Mouse (Mus musculus): ENCODE measurements around the gene Aldh3a1. TPM values are rescaled to one million over a fixed set of nuclear protein-coding genes. Genes with fewer than 3 reads are reported as not detected.
A peak's percentile ranks its signal among the peaks of the same experiment; 100 is the strongest.
"Not testable (repeated sequence)": the region's sequence is repeated elsewhere in the genome, so short reads cannot be mapped to it uniquely, and the experiment has no call there.

The Aldh3a1 gene
- polyA plus RNA-seq, 1 experiment from 2014 or later = not detected

GRCm38 (mm10) chr11:61174821-61175658 is 32.3 kb upstream of the Aldh3a1 start, which contains the start of gene Usp22:
Usp22 (minus strand) TSS chr11:61175055.
- peak; percentile 98 for ATAC-seq (ENCODE audit: low FRiP score, low read depth)
- WGBS = under 1% methylated on average over 69 of the region's 69 CpGs

DNA sequence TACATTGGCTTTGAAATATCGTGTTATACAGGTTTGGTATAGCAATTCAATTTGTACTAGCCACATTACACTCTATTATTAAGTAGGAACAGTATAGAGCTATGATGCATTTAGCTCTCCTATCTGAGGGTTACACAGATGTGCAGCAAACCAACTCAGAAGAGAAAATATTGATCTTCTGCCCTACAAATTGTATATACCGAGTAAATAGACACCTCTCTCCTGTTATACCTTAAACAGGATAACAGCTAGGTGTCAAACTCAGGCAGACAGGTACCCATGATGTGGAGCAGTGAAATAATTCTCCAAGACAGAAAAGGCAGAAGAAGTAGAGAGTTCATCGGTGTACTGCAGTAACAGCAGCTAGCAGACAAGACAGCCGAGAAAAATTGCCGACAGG is 31.6 kb upstream of the Aldh3a1 start:
- no peak overlapping the region for H3K9ac ChIP-seq (replicated peaks)
- no peak overlapping the region for H3K4me3 ChIP-seq
- no peaks in the 10 kb centered on the region for H3K9me3 ChIP-seq
- H3K27me3 ChIP-seq = no peaks in the 10 kb centered on the region
- no peak for ATAC-seq (ENCODE audit: low FRiP score, low read depth)
- peak overlapping the region; percentile 45 for H3K4me2 ChIP-seq (replicated peaks)
- H3K27ac ChIP-seq (replicated peaks) = peak overlapping the region; percentile 83
- WGBS = 73% methylated on average over 5 of the region's 5 CpGs
- 0 out of 2 replicates have a peak, but pooled peaks cover 3% of the 10 kb centered on the region for H3K36me3 ChIP-seq
- H3K4me1 ChIP-seq = peaks cover 27% of the 10 kb centered on the region

More at GRCm38 (mm10) chr11:61174821-61175658, 32.3 kb upstream of the Aldh3a1 start, which contains the start of gene Usp22:
- Histone ChIP-seq H3K9me3 (no peaks in the 10 kb centered on the region), H3K4me1 (peaks cover 33% of the 10 kb centered on the region), H3K27me3 (no peaks in the 10 kb centered on the region), H3K4me3 (peak within 1 kb of the TSS; percentile 98), H3K27ac (replicated peaks) (peak within 1 kb of the TSS; percentile 98), H3K9ac (replicated peaks) (peak within 1 kb of the TSS; percentile 99), H3K4me2 (replicated peaks) (peak within 1 kb of the TSS; percentile 65), H3K36me3 (0 out of 2 replicates have a peak, but pooled peaks cover 3% of the 10 kb centered on the region)

GRCm38 (mm10) chr11:61176321-61176720 is 31.0 kb upstream of the Aldh3a1 start:
- Histone ChIP-seq H3K4me1 (peaks cover 24% of the 10 kb centered on the region), H3K27ac (replicated peaks) (peak overlapping the region; percentile 83), H3K9ac (replicated peaks) (no peak overlapping the region), H3K4me3 (no peak overlapping the region), H3K36me3 (0 out of 2 replicates have a peak, but pooled peaks cover 3% of the 10 kb centered on the region), H3K9me3 (no peaks in the 10 kb centered on the region), H3K27me3 (no peaks in the 10 kb centered on the region), H3K4me2 (replicated peaks) (no peak overlapping the region)
- ATAC-seq (ENCODE audit: low FRiP score, low read depth) = no peak
- 85% methylated on average over 1 of the region's 1 CpGs for WGBS

DNA sequence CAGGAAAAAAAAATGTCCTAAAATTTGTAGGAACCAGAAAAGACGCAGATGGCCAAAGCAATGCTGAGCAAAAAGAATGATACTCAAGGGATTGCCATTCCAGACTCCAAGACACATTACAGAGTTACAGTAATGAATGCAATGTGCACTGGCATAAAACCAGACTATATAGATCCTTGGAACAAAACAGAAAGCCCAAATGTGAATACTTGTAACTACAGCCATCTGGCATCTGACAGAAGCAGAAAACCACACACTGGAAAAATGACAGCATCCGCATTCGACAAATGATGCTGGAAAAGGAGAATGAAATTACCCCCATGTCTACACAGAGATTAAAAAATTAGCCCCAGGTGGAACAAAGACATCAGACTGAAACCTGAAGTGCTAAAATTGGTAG is 27.0 kb upstream of the Aldh3a1 start:
- WGBS = 94% methylated on average over 3 of the region's 3 CpGs
- Histone ChIP-seq H3K27me3 (no peaks in the 10 kb centered on the region), H3K4me3 (no peak overlapping the region), H3K4me1 (0 out of 2 replicates have a peak, but pooled peaks cover 3% of the 10 kb centered on the region), H3K4me2 (replicated peaks) (no peak overlapping the region), H3K36me3 (no peaks in the 10 kb centered on the region), H3K9me3 (no peaks in the 10 kb centered on the region), H3K27ac (replicated peaks) (no peak overlapping the region), H3K9ac (replicated peaks) (no peak overlapping the region)
- no peak for ATAC-seq (ENCODE audit: low FRiP score, low read depth)

- Histone ChIP-seq H3K4me2 (replicated peaks) (no peak overlapping the region), H3K9me3 (no peaks in the 10 kb centered on the region), H3K9ac (replicated peaks) (no peak overlapping the region), H3K4me1 (no peaks in the 10 kb centered on the region), H3K4me3 (no peak overlapping the region), H3K27me3 (no peaks in the 10 kb centered on the region), H3K27ac (replicated peaks) (no peak overlapping the region), H3K36me3 (no peaks in the 10 kb centered on the region)
- ATAC-seq (ENCODE audit: low FRiP score, low read depth) = no peak
Measured at GRCm38 (mm10) chr11:61181624-61182023, 25.7 kb upstream of the Aldh3a1 start.

DNA sequence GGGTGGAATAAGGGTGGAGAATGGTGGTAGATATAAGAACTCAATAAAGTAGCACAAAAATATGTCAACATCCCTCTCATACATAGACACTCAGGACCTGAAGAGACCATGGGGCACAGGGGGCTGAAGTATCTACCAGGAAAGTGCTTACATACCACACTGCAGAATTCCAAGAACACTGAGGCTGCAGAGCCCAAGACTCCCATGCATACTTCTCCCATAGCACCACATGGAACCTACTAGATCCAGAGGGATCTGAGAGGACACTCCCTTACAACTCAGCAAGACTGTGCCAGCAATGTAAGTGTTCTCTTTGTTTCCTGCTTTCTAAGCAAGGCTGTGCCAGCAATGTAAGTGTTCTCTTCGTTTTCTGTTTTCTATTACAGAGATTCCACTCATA is 23.5 kb upstream of the Aldh3a1 start:
- H3K4me3 ChIP-seq = no peak overlapping the region
- no peak overlapping the region for H3K4me2 ChIP-seq (replicated peaks)
- 79% methylated on average over 1 of the region's 1 CpGs for WGBS
- no peaks in the 10 kb centered on the region for H3K9me3 ChIP-seq
- H3K4me1 ChIP-seq = no peaks in the 10 kb centered on the region
- ATAC-seq (ENCODE audit: low FRiP score, low read depth) = no peak
- no peak overlapping the region for H3K27ac ChIP-seq (replicated peaks)
- H3K9ac ChIP-seq (replicated peaks) = no peak overlapping the region
- H3K36me3 ChIP-seq = no peaks in the 10 kb centered on the region
- no peaks in the 10 kb centered on the region for H3K27me3 ChIP-seq

- Histone ChIP-seq H3K27me3 (no peaks in the 10 kb centered on the region), H3K4me2 (replicated peaks) (no peak overlapping the region), H3K36me3 (no peaks in the 10 kb centered on the region), H3K4me3 (no peak overlapping the region), H3K4me1 (0 out of 2 replicates have a peak, but pooled peaks cover 6% of the 10 kb centered on the region), H3K9ac (replicated peaks) (no peak overlapping the region), H3K9me3 (no peaks in the 10 kb centered on the region), H3K27ac (replicated peaks) (no peak overlapping the region)
- 53% methylated on average over 2 of the region's 2 CpGs for WGBS
- no peak for ATAC-seq (ENCODE audit: low FRiP score, low read depth)
Measured at GRCm38 (mm10) chr11:61190776-61191175, 16.6 kb upstream of the Aldh3a1 start.

DNA sequence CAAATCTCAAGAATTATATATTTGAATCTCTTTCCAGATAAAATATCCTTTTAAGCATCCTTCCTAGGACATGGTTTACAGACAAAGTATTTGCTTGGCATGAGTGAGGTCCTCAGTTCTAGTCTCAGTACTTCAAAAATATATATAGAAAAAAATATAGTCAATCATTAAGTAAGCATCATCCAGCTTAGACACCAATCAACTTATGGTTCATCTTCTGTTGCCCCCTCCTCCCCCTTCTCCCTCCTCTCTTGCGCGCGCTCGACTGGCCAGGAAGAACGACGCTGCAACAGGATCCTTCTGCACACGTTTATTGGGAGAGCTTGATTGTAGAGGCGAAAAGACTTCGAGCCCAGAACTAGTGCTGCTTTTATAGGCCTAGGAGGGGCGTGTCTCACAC is 15.2 kb upstream of the Aldh3a1 start:
- not testable (repeated sequence) for H3K4me2 ChIP-seq (replicated peaks); H3K9ac ChIP-seq (replicated peaks); ATAC-seq (ENCODE audit: low FRiP score, low read depth); H3K27ac ChIP-seq (replicated peaks); H3K4me3 ChIP-seq; H3K27me3 ChIP-seq; H3K4me1 ChIP-seq; H3K36me3 ChIP-seq; H3K9me3 ChIP-seq
- 96% methylated on average over 7 of the region's 10 CpGs for WGBS

DNA sequence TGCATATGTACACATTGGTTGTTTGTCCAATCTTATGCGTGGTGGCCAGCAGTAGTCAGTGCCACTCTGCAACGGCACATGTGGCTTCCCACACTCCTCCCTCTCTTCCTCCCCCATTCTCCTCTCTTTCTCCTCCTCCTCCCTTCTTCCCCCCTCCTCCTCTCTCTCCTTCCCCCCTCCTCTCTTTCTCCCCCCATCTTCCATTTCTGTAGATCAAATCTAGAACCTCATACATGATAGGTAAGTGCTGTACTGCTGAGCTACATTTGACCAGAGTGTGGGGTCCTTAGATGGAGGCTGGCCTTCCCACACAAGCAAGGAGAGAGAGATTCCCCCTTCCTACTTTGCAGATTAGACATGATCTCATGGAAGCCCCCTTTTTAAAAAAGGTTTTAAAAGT is 14.6 kb upstream of the Aldh3a1 start:
- Histone ChIP-seq H3K4me2 (replicated peaks) (no peak overlapping the region), H3K27ac (replicated peaks) (no peak overlapping the region), H3K27me3 (no peaks in the 10 kb centered on the region), H3K9me3 (no peaks in the 10 kb centered on the region), H3K4me1 (0 out of 2 replicates have a peak, but pooled peaks cover 6% of the 10 kb centered on the region), H3K36me3 (no peaks in the 10 kb centered on the region), H3K9ac (replicated peaks) (no peak overlapping the region), H3K4me3 (no peak overlapping the region)
- ATAC-seq (ENCODE audit: low FRiP score, low read depth) = no peak
- 97% methylated on average over 2 of the region's 2 CpGs for WGBS

DNA sequence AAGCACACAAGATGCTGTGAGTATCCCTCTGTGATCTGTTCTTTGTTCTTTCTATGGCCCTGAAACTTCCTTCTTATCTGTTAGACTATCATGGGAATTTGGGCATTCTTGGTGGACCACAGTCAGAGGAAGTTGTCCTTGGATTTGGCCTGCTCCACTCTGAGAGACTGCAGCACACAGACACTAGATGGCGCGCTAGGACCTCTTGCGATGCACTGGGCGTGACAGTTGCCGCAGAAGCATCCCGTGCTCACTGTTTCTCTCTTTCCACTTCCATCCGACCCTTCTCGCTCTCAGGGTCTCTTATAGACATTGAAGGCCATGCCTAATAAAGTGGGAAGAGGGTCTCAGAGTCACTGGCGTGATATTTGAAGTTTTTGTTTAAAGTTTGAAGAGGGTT is 13.9 kb upstream of the Aldh3a1 start:
- Histone ChIP-seq H3K27ac (replicated peaks) (no peak overlapping the region), H3K4me1 (0 out of 2 replicates have a peak, but pooled peaks cover 6% of the 10 kb centered on the region), H3K9ac (replicated peaks) (no peak overlapping the region), H3K27me3 (no peaks in the 10 kb centered on the region), H3K36me3 (no peaks in the 10 kb centered on the region), H3K9me3 (no peaks in the 10 kb centered on the region), H3K4me3 (no peak overlapping the region), H3K4me2 (replicated peaks) (no peak overlapping the region)
- no peak for ATAC-seq (ENCODE audit: low FRiP score, low read depth)
- WGBS = 12% methylated on average over 9 of the region's 9 CpGs

GRCm38 (mm10) chr11:61196616-61197353 is 10.6 kb upstream of the Aldh3a1 start:
- WGBS = 87% methylated on average over 14 of the region's 14 CpGs
- no peaks in the 10 kb centered on the region for H3K36me3 ChIP-seq
- H3K27ac ChIP-seq (replicated peaks) = no peak overlapping the region
- no peak for ATAC-seq (ENCODE audit: low FRiP score, low read depth)
- H3K9ac ChIP-seq (replicated peaks) = no peak overlapping the region
- no peak overlapping the region for H3K4me3 ChIP-seq
- no peaks in the 10 kb centered on the region for H3K9me3 ChIP-seq
- H3K27me3 ChIP-seq = no peaks in the 10 kb centered on the region
- no peaks in the 10 kb centered on the region for H3K4me1 ChIP-seq
- H3K4me2 ChIP-seq (replicated peaks) = no peak overlapping the region

GRCm38 (mm10) chr11:61197935-61198334 is 9.4 kb upstream of the Aldh3a1 start:
- H3K36me3 ChIP-seq = no peaks in the 10 kb centered on the region
- H3K27ac ChIP-seq (replicated peaks) = no peak overlapping the region
- no peaks in the 10 kb centered on the region for H3K4me1 ChIP-seq
- H3K9ac ChIP-seq (replicated peaks) = no peak overlapping the region
- H3K27me3 ChIP-seq = no peaks in the 10 kb centered on the region
- no peaks in the 10 kb centered on the region for H3K9me3 ChIP-seq
- H3K4me2 ChIP-seq (replicated peaks) = no peak overlapping the region
- no peak overlapping the region for H3K4me3 ChIP-seq
- ATAC-seq (ENCODE audit: low FRiP score, low read depth) = no peak

Data from midbrain, embryonic 12.5 days (tissue).